In the genomic region with DNA sequence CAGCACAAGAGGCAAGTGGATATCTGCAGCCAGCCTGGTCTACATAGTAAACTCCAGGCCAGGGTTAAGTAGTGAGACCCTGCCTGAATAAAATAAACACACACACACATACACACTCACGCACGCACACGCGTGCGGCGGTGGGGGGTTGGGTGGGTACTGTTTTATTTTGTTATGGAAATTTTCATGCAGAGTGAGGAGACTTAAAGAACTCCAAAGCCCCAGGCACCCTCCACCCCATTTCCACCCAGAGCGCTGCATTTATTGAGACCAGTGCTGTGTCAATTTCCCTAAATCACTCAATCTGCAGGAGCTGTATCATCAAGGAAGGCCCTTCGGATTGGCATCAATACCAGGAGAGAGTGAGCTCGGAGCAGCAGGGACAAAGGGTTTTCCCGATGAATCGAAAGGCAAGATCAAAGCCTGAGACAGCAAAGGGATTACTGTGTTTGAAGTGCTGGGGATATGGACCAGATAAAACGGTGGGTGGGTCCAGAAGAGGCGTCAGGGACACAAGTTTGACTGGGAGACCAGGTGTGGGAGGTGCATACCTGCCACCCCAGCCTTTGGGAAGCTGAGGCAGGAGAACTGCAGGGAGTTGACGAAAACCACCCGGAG, we compare ENCODE assay signal across 10 mouse cellular contexts. TPM values are rescaled to one million over a fixed set of nuclear protein-coding genes. Genes with fewer than 3 reads are reported as not detected.
DNase-seq lines count a peak whose midpoint lies in the region; ATAC-seq and TF ChIP-seq lines count a peak whose summit lies in the region.
"Had no signal": no experiment of that assay in that cellular context is flagged by ENCODE, and none has a peak within 500 bp of the region (broad histone marks: within the 10 kb centered on the region; RNA-seq: fewer than 3 reads in every experiment).

No protein-coding gene starts in this region.

- H3K27me3 ChIP-seq in lung, embryonic 14.5 days (ENCODE audit: insufficient read depth, low read length) = peaks cover 14% of the 10 kb centered on the region
- peaks cover 32% of the 10 kb centered on the region for H3K27me3 ChIP-seq in limb, embryonic 12.5 days
- H3K27me3 ChIP-seq in stomach, embryonic 15.5 days (replicated peaks) = peaks cover 3% of the 10 kb centered on the region

- H3K4me1 ChIP-seq in lung, embryonic 14.5 days (ENCODE audit: insufficient read depth) = peaks cover 8% of the 10 kb centered on the region; the same call in 1 of the 2 replicates
- peaks cover 31% of the 10 kb centered on the region for H3K4me1 ChIP-seq in limb, embryonic 12.5 days (replicated peaks)
- H3K4me1 ChIP-seq in stomach, embryonic 15.5 days = peaks cover 19% of the 10 kb centered on the region

- H3K27ac ChIP-seq in lung, embryonic 14.5 days (ENCODE audit: low read depth) = peak overlapping the region; percentile 20; the same call in 1 of the 2 replicates
- H3K27ac ChIP-seq in limb, embryonic 12.5 days = peak overlapping the region; percentile 99
- H3K27ac ChIP-seq in stomach, embryonic 15.5 days = no peak overlapping the region

- no peak for ATAC-seq in lung, embryonic 14.5 days (ENCODE audit: insufficient read depth)
- ATAC-seq in limb, embryonic 12.5 days (ENCODE audit: insufficient number of reproducible peaks, insufficient read depth, low FRiP score, low TSS enrichment, low read depth) = no peak
- no peak for ATAC-seq in stomach, embryonic 15.5 days (ENCODE audit: insufficient read depth, low FRiP score, low read depth)
- ATAC-seq: activated CD4-positive, CD25-positive, alpha-beta regulatory T cell, adult 4 months had no signal

- intact Hi-C loops in gastrocnemius, postnatal 14 days (cut with DNase I; ENCODE audit: low total_unique reads) = no loop called here

- peak overlapping the region; percentile 89 for H3K4me2 ChIP-seq in lung, embryonic 14.5 days
- peak overlapping the region; percentile 77 for H3K4me2 ChIP-seq in limb, embryonic 12.5 days
- H3K4me2 ChIP-seq in stomach, embryonic 15.5 days = peak overlapping the region; percentile 88

- 26% methylated on average over 15 of the region's 15 CpGs for WGBS in lung, embryonic 14.5 days
- WGBS in limb, embryonic 12.5 days = 15% methylated on average over 15 of the region's 15 CpGs
- 38% methylated on average over 15 of the region's 15 CpGs for WGBS in stomach, embryonic 15.5 days

- H3K9ac ChIP-seq in lung, embryonic 14.5 days = peak overlapping the region; percentile 20
- no peak overlapping the region for H3K9ac ChIP-seq in limb, embryonic 12.5 days (replicated peaks)
- H3K9ac ChIP-seq in stomach, embryonic 15.5 days = no peak overlapping the region

- no peaks in the 10 kb centered on the region for H3K36me3 ChIP-seq in lung, embryonic 14.5 days (ENCODE audit: insufficient read depth)
- H3K36me3 ChIP-seq in limb, embryonic 12.5 days = peaks cover 5% of the 10 kb centered on the region; the same call in 1 of the 2 replicates
- H3K36me3 ChIP-seq in stomach, embryonic 15.5 days = no peaks in the 10 kb centered on the region

- no peak for TF ChIP-seq CTCF in lung, embryonic 14.5 days (IDR thresholded peaks at IDR 0.05; ENCODE audit: low read depth)

- peaks cover 4% of the 10 kb centered on the region; the same call in 1 of the 2 replicates for H3K9me3 ChIP-seq in lung, embryonic 14.5 days (ENCODE audit: low read depth, low read length)
- H3K9me3 ChIP-seq in limb, embryonic 12.5 days = 0 out of 2 replicates have a peak, but pooled peaks cover 4% of the 10 kb centered on the region
- no peaks in the 10 kb centered on the region for H3K9me3 ChIP-seq in stomach, embryonic 15.5 days

- H3K4me3 ChIP-seq in lung, embryonic 14.5 days (ENCODE audit: low read depth, low read length) = peak overlapping the region; percentile 78; the same call in 1 of the 2 replicates
- peak overlapping the region; percentile 63; the same call in 1 of the 2 replicates for H3K4me3 ChIP-seq in limb, embryonic 12.5 days (replicated peaks)
- H3K4me3 ChIP-seq in stomach, embryonic 15.5 days (replicated peaks) = no peak overlapping the region

- peak; percentile 53 for DNase-seq in cerebellum, adult 9-11 months
- DNase-seq in cerebellum, adult 18-20 months = no peak
- no peak for DNase-seq in lung, embryonic 14.5 days
- DNase-seq in lung, postnatal 14 days = no peak
- DNase-seq in gastrocnemius, postnatal 14 days = no peak
- DNase-seq in spleen, postnatal 4 days (ENCODE audit: low spot score in 2 of 2) = no peak
- DNase-seq: kidney, postnatal 4 days had no signal

RNA-seq across cellular contexts. Expression of a gene that starts 1.2 kb away (rescaled TPM):
- 36.2 and 37.7 TPM in 2 replicates for polyA plus RNA-seq in lung, embryonic 14.5 days (2014; fragmentation: Nextera tagmentation; extraction: Ambion mirVana)
- 94.4 and 101 TPM in 2 replicates for polyA plus RNA-seq in limb, embryonic 12.5 days (2016; fragmentation: Nextera tagmentation; extraction: Ambion mirVana)
- 38.1 TPM in 2 replicates for polyA plus RNA-seq in stomach, embryonic 15.5 days (2015; fragmentation: Nextera tagmentation; extraction: Ambion mirVana)
- 1 to 10 TPM; 6.4 to 8.3 TPM for total RNA-seq in gastrocnemius, postnatal 14 days (2021)
- polyA plus RNA-seq: activated CD4-positive, CD25-positive, alpha-beta regulatory T cell, adult 4 months had no signal

RNA-seq across cellular contexts. Expression of a gene that starts 6.7 kb away (rescaled TPM):
- 0.32 and 0.47 TPM in 2 replicates for polyA plus RNA-seq in lung, embryonic 14.5 days (2014; fragmentation: Nextera tagmentation; extraction: Ambion mirVana)
- 0.52 and 1.1 TPM in 2 replicates for polyA plus RNA-seq in limb, embryonic 12.5 days (2016; fragmentation: Nextera tagmentation; extraction: Ambion mirVana)
- 0.19 and 0.40 TPM in 2 replicates for polyA plus RNA-seq in stomach, embryonic 15.5 days (2015; fragmentation: Nextera tagmentation; extraction: Ambion mirVana)
- total RNA-seq in gastrocnemius, postnatal 14 days (2021) = not detected

RNA-seq across cellular contexts. Expression of a gene that starts 23.7 kb away (rescaled TPM):
- 0.34 and 0.72 TPM in 2 replicates for polyA plus RNA-seq in lung, embryonic 14.5 days (2014; fragmentation: Nextera tagmentation; extraction: Ambion mirVana)
- polyA plus RNA-seq in limb, embryonic 12.5 days (2016; fragmentation: Nextera tagmentation; extraction: Ambion mirVana) = 6.5 and 7.0 TPM in 2 replicates
- 4.7 and 6.3 TPM in 2 replicates for polyA plus RNA-seq in stomach, embryonic 15.5 days (2015; fragmentation: Nextera tagmentation; extraction: Ambion mirVana)
- total RNA-seq in gastrocnemius, postnatal 14 days (2021) = 10 to 100 TPM in 1 of 2 experiments, 1 to 10 TPM in 1; 5.3 to 17.7 TPM
- polyA plus RNA-seq: activated CD4-positive, CD25-positive, alpha-beta regulatory T cell, adult 4 months had no signal

RNA-seq across cellular contexts. Expression of a gene that starts 24.9 kb away (rescaled TPM):
- 8.0 and 9.3 TPM in 2 replicates for polyA plus RNA-seq in lung, embryonic 14.5 days (2014; fragmentation: Nextera tagmentation; extraction: Ambion mirVana)
- polyA plus RNA-seq in limb, embryonic 12.5 days (2016; fragmentation: Nextera tagmentation; extraction: Ambion mirVana) = 10.8 and 11.6 TPM in 2 replicates
- 7.6 and 8.2 TPM in 2 replicates for polyA plus RNA-seq in stomach, embryonic 15.5 days (2015; fragmentation: Nextera tagmentation; extraction: Ambion mirVana)
- total RNA-seq in gastrocnemius, postnatal 14 days (2021) = 10 to 100 TPM; 10.5 to 12.8 TPM

RNA-seq across cellular contexts. Expression of a gene that starts 40.4 kb away (rescaled TPM):
- polyA plus RNA-seq in lung, embryonic 14.5 days (2014; fragmentation: Nextera tagmentation; extraction: Ambion mirVana) = not detected in 2 replicates
- polyA plus RNA-seq in limb, embryonic 12.5 days (2016; fragmentation: Nextera tagmentation; extraction: Ambion mirVana) = not detected in 2 replicates
- polyA plus RNA-seq in stomach, embryonic 15.5 days (2015; fragmentation: Nextera tagmentation; extraction: Ambion mirVana) = 1.9 and 6.8 TPM in 2 replicates
- not detected for total RNA-seq in gastrocnemius, postnatal 14 days (2021)
- polyA plus RNA-seq: activated CD4-positive, CD25-positive, alpha-beta regulatory T cell, adult 4 months had no signal
